8 mouse cellular contexts compared by ENCODE assay signal in genomic region chr7:28208988-28209508, GRCm38 (mm10). TPM values are rescaled to one million over a fixed set of nuclear protein-coding genes. Genes with fewer than 3 reads are reported as not detected.
A peak's percentile ranks its signal among the peaks of the same experiment; 100 is the strongest.
DNase-seq lines count a peak whose midpoint lies in the region; ATAC-seq and TF ChIP-seq lines count a peak whose summit lies in the region.

No protein-coding gene starts in this region.

- TF ChIP-seq CTCF in C2C12 (IDR thresholded peaks at IDR 0.05; ENCODE audit: control insufficient read depth, insufficient read depth, insufficient read length): no peak
- TF ChIP-seq CTCF in bone marrow macrophage, adult 2 months (IDR thresholded peaks at IDR 0.05; ENCODE audit: low read depth, low read length): no peak
- no peak for TF ChIP-seq CTCF in kidney, postnatal 0 days (IDR thresholded peaks at IDR 0.05; ENCODE audit: low read depth)
- no peak for TF ChIP-seq CTCF in liver, adult 2 months (IDR thresholded peaks at IDR 0.05; ENCODE audit: low read depth, low read length)

- H3K4me2 ChIP-seq in heart, embryonic 14.5 days (ENCODE audit: low read length): peak overlapping the region; percentile 61
- peak overlapping the region; percentile 53 for H3K4me2 ChIP-seq in kidney, postnatal 0 days (ENCODE audit: low read length)
- H3K4me2 ChIP-seq in stomach, embryonic 15.5 days: peak overlapping the region; percentile 56

- WGBS in forebrain, embryonic 10.5 days: 59% methylated on average over 19 of the region's 19 CpGs
- WGBS in heart, embryonic 14.5 days: 41% methylated on average over 19 of the region's 19 CpGs
- 50% methylated on average over 19 of the region's 19 CpGs for WGBS in kidney, postnatal 0 days
- 52% methylated on average over 19 of the region's 19 CpGs for WGBS in liver, adult 2 months
- 45% methylated on average over 19 of the region's 19 CpGs for WGBS in stomach, embryonic 15.5 days

- no peaks in the 10 kb centered on the region; the same call in 1 of the 2 replicates for H3K4me1 ChIP-seq in bone marrow macrophage, adult 2 months (ENCODE audit: control insufficient read depth, insufficient read depth, low read length)
- H3K4me1 ChIP-seq in forebrain, embryonic 10.5 days: peaks cover 10% of the 10 kb centered on the region; the same call in 1 of the 2 replicates
- H3K4me1 ChIP-seq in heart, embryonic 14.5 days (ENCODE audit: control insufficient read depth in 2 of 2, insufficient read depth in 2 of 2, low read length in 2 of 2): no peaks in the 10 kb centered on the region
- no peaks in the 10 kb centered on the region for H3K4me1 ChIP-seq in kidney, postnatal 0 days (replicated peaks; ENCODE audit: insufficient read depth, low read length)
- H3K4me1 ChIP-seq in liver, adult 2 months (ENCODE audit: control insufficient read depth, insufficient read depth, low read length): peaks cover 1% of the 10 kb centered on the region; the same call in 1 of the 2 replicates
- H3K4me1 ChIP-seq in stomach, embryonic 15.5 days: no peaks in the 10 kb centered on the region

- no peak for TF ChIP-seq POLR2A in bone marrow macrophage, adult 2 months (IDR thresholded peaks at IDR 0.05; ENCODE audit: borderline replicate concordance, low read depth, low read length)
- TF ChIP-seq POLR2A in liver, adult 2 months (IDR thresholded peaks at IDR 0.05; ENCODE audit: extremely low read depth, insufficient read depth, low read length): no peak

- H3K9ac ChIP-seq in heart, embryonic 14.5 days (ENCODE audit: low read length): peak overlapping the region; percentile 63
- no peak overlapping the region for H3K9ac ChIP-seq in kidney, postnatal 0 days (ENCODE audit: low read depth, low read length)
- peak overlapping the region; percentile 63; the same call in 1 of the 2 replicates for H3K9ac ChIP-seq in liver, adult 2 months (ENCODE audit: low read depth, low read length)
- H3K9ac ChIP-seq in stomach, embryonic 15.5 days: no peak overlapping the region

- no peaks in the 10 kb centered on the region for H3K79me2 ChIP-seq in C2C12 (ENCODE audit: control insufficient read depth, insufficient read depth)
- no peaks in the 10 kb centered on the region for H3K79me2 ChIP-seq in liver, adult 2 months (ENCODE audit: control insufficient read depth, insufficient read depth, low read length)

- peak; percentile 49 for DNase-seq in forebrain, embryonic 10.5 days (ENCODE audit: extremely low spot score, low spot score)
- DNase-seq in kidney, postnatal 0 days (ENCODE audit: low spot score): peak; percentile 82
- peak; percentile 81 for DNase-seq in liver, adult 2 months (ENCODE audit: extremely low read depth, low read depth, low spot score)

- H3K27me3 ChIP-seq in C2C12 (ENCODE audit: control insufficient read depth, insufficient read depth, insufficient read length): no peaks in the 10 kb centered on the region
- no peaks in the 10 kb centered on the region for H3K27me3 ChIP-seq in forebrain, embryonic 10.5 days (ENCODE audit: poor library complexity, severe bottlenecking)
- no peaks in the 10 kb centered on the region for H3K27me3 ChIP-seq in heart, embryonic 14.5 days (ENCODE audit: control insufficient read depth, insufficient read depth, low read length)
- no peaks in the 10 kb centered on the region for H3K27me3 ChIP-seq in kidney, postnatal 0 days (ENCODE audit: insufficient read depth, low read length)
- no peaks in the 10 kb centered on the region for H3K27me3 ChIP-seq in liver, adult 2 months (ENCODE audit: control insufficient read depth, insufficient read depth, low read length)
- H3K27me3 ChIP-seq in stomach, embryonic 15.5 days (replicated peaks): no peaks in the 10 kb centered on the region

- no peak overlapping the region for H3ac ChIP-seq in C2C12 (ENCODE audit: control insufficient read depth, insufficient read length, low read depth)

- peak; percentile 26; the same call in 1 of the 2 replicates for ATAC-seq in heart, embryonic 14.5 days (ENCODE audit: insufficient number of reproducible peaks, insufficient read depth, low FRiP score, low read depth)
- ATAC-seq in kidney, postnatal 0 days (replicated peaks; ENCODE audit: low FRiP score, low read depth): no peak
- peak; percentile 82 for ATAC-seq in monocyte, adult 5-6 weeks (replicated peaks; ENCODE audit: insufficient number of reproducible peaks, low FRiP score, low TSS enrichment, poor library complexity, severe bottlenecking)
- ATAC-seq in stomach, embryonic 15.5 days (ENCODE audit: insufficient read depth, low FRiP score, low read depth): peak; percentile 78; the same call in 1 of the 2 replicates

- no peaks in the 10 kb centered on the region for H3K79me3 ChIP-seq in C2C12 (ENCODE audit: low read depth)

- no peak overlapping the region for H3K4me3 ChIP-seq in C2C12 (ENCODE audit: insufficient read depth, poor library complexity, severe bottlenecking)
- H3K4me3 ChIP-seq in bone marrow macrophage, adult 2 months (ENCODE audit: insufficient read depth, low read length): peak overlapping the region; percentile 60
- peak overlapping the region; percentile 44 for H3K4me3 ChIP-seq in forebrain, embryonic 10.5 days
- peak overlapping the region; percentile 26 to 38 for H3K4me3 ChIP-seq in heart, embryonic 14.5 days (ENCODE audit: control insufficient read depth in 1 of 2, insufficient read depth in 1 of 2, low read depth in 1 of 2, low read length in 2 of 2)
- H3K4me3 ChIP-seq in kidney, postnatal 0 days (replicated peaks; ENCODE audit: low read depth, low read length): peak overlapping the region; percentile 19
- peak overlapping the region; percentile 30 for H3K4me3 ChIP-seq in liver, adult 2 months (ENCODE audit: insufficient read depth, low read depth, low read length)
- H3K4me3 ChIP-seq in stomach, embryonic 15.5 days (replicated peaks): peak overlapping the region; percentile 33

- peak overlapping the region; percentile 80 for H3K27ac ChIP-seq in bone marrow macrophage, adult 2 months (ENCODE audit: insufficient read depth, low read depth, low read length)
- H3K27ac ChIP-seq in forebrain, embryonic 10.5 days: peak overlapping the region; percentile 75
- H3K27ac ChIP-seq in heart, embryonic 14.5 days (replicated peaks in 1 of 2; ENCODE audit: control insufficient read depth in 1 of 2, insufficient read depth in 1 of 2, low read depth in 2 of 2, low read length in 2 of 2): peak overlapping the region in 1 of 2 experiments; percentile 42; a peak in 1 of 4 replicates
- H3K27ac ChIP-seq in kidney, postnatal 0 days: no peak overlapping the region
- no peak overlapping the region for H3K27ac ChIP-seq in liver, adult 2 months (replicated peaks; ENCODE audit: insufficient read depth, low read depth, low read length)
- no peak overlapping the region; the same call in 1 of the 2 replicates for H3K27ac ChIP-seq in stomach, embryonic 15.5 days

- H3K36me3 ChIP-seq in C2C12 (ENCODE audit: control insufficient read depth, insufficient read depth): no peaks in the 10 kb centered on the region
- no peaks in the 10 kb centered on the region for H3K36me3 ChIP-seq in forebrain, embryonic 10.5 days (replicated peaks)
- H3K36me3 ChIP-seq in heart, embryonic 14.5 days (ENCODE audit: control insufficient read depth, insufficient read depth, low read length): no peaks in the 10 kb centered on the region
- H3K36me3 ChIP-seq in kidney, postnatal 0 days (ENCODE audit: insufficient read depth, low read length): no peaks in the 10 kb centered on the region
- H3K36me3 ChIP-seq in liver, adult 2 months (ENCODE audit: control insufficient read depth, insufficient read depth, low read length): no peaks in the 10 kb centered on the region
- H3K36me3 ChIP-seq in stomach, embryonic 15.5 days: no peaks in the 10 kb centered on the region

- H3K9me3 ChIP-seq in forebrain, embryonic 10.5 days: no peaks in the 10 kb centered on the region
- no peaks in the 10 kb centered on the region for H3K9me3 ChIP-seq in heart, embryonic 14.5 days (ENCODE audit: control insufficient read depth, low read length)
- H3K9me3 ChIP-seq in kidney, postnatal 0 days (replicated peaks; ENCODE audit: low read length): no peaks in the 10 kb centered on the region
- H3K9me3 ChIP-seq in stomach, embryonic 15.5 days: no peaks in the 10 kb centered on the region

RNA-seq across cellular contexts. Expression of gene Dyrk1b, which starts 29.8 kb away (rescaled TPM):
- 5.3 TPM for polyA plus RNA-seq in C2C12 (2012; fragmentation: generic; extraction: Trizol)
- polyA plus RNA-seq in bone marrow macrophage, adult 2 months (2012; ENCODE audit: insufficient read depth, insufficient read length, missing spikeins): 18.7 and 20.7 TPM in 2 replicates
- polyA plus RNA-seq in forebrain, embryonic 10.5 days (2016; fragmentation: Nextera tagmentation; extraction: Ambion mirVana): 12.5 and 13.7 TPM in 2 replicates
- polyA plus RNA-seq in heart, embryonic 14.5 days (2014; fragmentation: Nextera tagmentation; extraction: Ambion mirVana): 10.7 and 11.7 TPM in 2 replicates
- 13.1 and 15.0 TPM in 2 replicates for polyA plus RNA-seq in kidney, postnatal 0 days (2015; fragmentation: Nextera tagmentation; extraction: Ambion mirVana)
- 7.0 and 9.7 TPM in 2 replicates for total RNA-seq in liver, adult 2 months (2014; rRNA removed)
- 14.8 and 16.6 TPM in 2 replicates for polyA plus RNA-seq in liver, adult 2 months (2012; rRNA removed)
- total RNA-seq in monocyte, adult 5-6 weeks (2017): 2.9 to 5.9 TPM (median 3.4 TPM) in 3 replicates
- 8.1 and 9.3 TPM in 2 replicates for polyA plus RNA-seq in stomach, embryonic 15.5 days (2015; fragmentation: Nextera tagmentation; extraction: Ambion mirVana)

RNA-seq across cellular contexts. Expression of gene Fbl, which starts 39.5 kb away (rescaled TPM):
- 410 TPM for polyA plus RNA-seq in C2C12 (2012; fragmentation: generic; extraction: Trizol)
- 49.4 and 60.6 TPM in 2 replicates for polyA plus RNA-seq in bone marrow macrophage, adult 2 months (2012; ENCODE audit: insufficient read depth, insufficient read length, missing spikeins)
- polyA plus RNA-seq in forebrain, embryonic 10.5 days (2016; fragmentation: Nextera tagmentation; extraction: Ambion mirVana): 178 and 180 TPM in 2 replicates
- polyA plus RNA-seq in heart, embryonic 14.5 days (2014; fragmentation: Nextera tagmentation; extraction: Ambion mirVana): 20.1 and 23.1 TPM in 2 replicates
- polyA plus RNA-seq in kidney, postnatal 0 days (2015; fragmentation: Nextera tagmentation; extraction: Ambion mirVana): 111 and 114 TPM in 2 replicates
- 34.0 and 38.6 TPM in 2 replicates for total RNA-seq in liver, adult 2 months (2014; rRNA removed)
- polyA plus RNA-seq in liver, adult 2 months (2012; rRNA removed): 32.7 and 36.0 TPM in 2 replicates
- 53.4 to 77.1 TPM (median 61.5 TPM) in 3 replicates for total RNA-seq in monocyte, adult 5-6 weeks (2017)
- 108 and 135 TPM in 2 replicates for polyA plus RNA-seq in stomach, embryonic 15.5 days (2015; fragmentation: Nextera tagmentation; extraction: Ambion mirVana)

RNA-seq across cellular contexts. Expression of gene Eid2, which starts 58.6 kb away (rescaled TPM):
- polyA plus RNA-seq in C2C12 (2012; fragmentation: generic; extraction: Trizol): 6.9 TPM
- 1.6 and 2.5 TPM in 2 replicates for polyA plus RNA-seq in bone marrow macrophage, adult 2 months (2012; ENCODE audit: insufficient read depth, insufficient read length, missing spikeins)
- polyA plus RNA-seq in forebrain, embryonic 10.5 days (2016; fragmentation: Nextera tagmentation; extraction: Ambion mirVana): 1.4 and 1.7 TPM in 2 replicates
- 8.4 and 10.3 TPM in 2 replicates for polyA plus RNA-seq in heart, embryonic 14.5 days (2014; fragmentation: Nextera tagmentation; extraction: Ambion mirVana)
- 4.5 and 10.9 TPM in 2 replicates for polyA plus RNA-seq in kidney, postnatal 0 days (2015; fragmentation: Nextera tagmentation; extraction: Ambion mirVana)
- total RNA-seq in liver, adult 2 months (2014; rRNA removed): 0.28 and 0.47 TPM in 2 replicates
- 0.35 and 0.50 TPM in 2 replicates for polyA plus RNA-seq in liver, adult 2 months (2012; rRNA removed)
- 0.29 to 0.39 TPM in 2 of 3 replicates, not detected in the other for total RNA-seq in monocyte, adult 5-6 weeks (2017)
- polyA plus RNA-seq in stomach, embryonic 15.5 days (2015; fragmentation: Nextera tagmentation; extraction: Ambion mirVana): 8.2 and 8.6 TPM in 2 replicates

Comparison
In these comparisons a context has a peak if more than half of its experiments do, and no peak if none do; other contexts are left out.
1. H3K27ac ChIP-seq: peak in bone marrow macrophage, adult 2 months (single experiment) and forebrain, embryonic 10.5 days (single experiment); none in kidney, postnatal 0 days (single experiment), liver, adult 2 months (single experiment) and stomach, embryonic 15.5 days (single experiment).
2. H3K9ac ChIP-seq: peak in heart, embryonic 14.5 days (single experiment) and liver, adult 2 months (single experiment); none in kidney, postnatal 0 days (single experiment) and stomach, embryonic 15.5 days (single experiment).
3. Peak in every context shown above with its lines, with median percentiles within 50 percentile points of each other: DNase-seq and H3K4me2 ChIP-seq.